ENCODE assay signal across 14 mouse cellular contexts in the genomic region with DNA sequence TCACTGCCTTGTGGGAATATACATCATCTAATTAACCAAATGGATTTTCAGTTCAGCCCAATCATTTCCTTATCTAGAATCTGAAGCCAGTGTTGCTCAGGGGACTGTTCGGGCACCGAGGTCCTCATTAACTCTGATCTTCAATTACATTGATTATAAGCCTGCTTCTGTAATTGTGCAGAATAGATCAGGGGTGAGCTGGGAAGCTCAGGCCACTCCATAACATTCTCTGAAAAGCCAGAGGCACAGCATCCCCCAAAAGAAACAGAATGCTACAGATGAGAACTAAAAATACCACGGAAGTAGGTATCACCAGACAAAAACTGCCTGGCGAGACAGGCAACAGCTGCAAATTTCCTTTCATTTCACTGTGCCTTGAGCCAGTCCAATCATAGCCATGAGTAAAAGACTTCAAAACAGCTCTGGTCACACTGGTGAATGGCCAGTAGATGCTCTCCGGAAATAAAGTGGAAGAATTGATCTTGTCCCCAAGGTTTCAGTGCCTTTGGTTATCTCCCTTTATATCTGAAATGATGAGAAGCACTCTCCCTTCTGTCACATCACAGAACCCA.
DNase-seq lines count a peak whose midpoint lies in the region; ATAC-seq and TF ChIP-seq lines count a peak whose summit lies in the region.
"Had no signal": no experiment of that assay in that cellular context is flagged by ENCODE, and none has a peak within 500 bp of the region (broad histone marks: within the 10 kb centered on the region; RNA-seq: fewer than 3 reads in every experiment).

No protein-coding gene starts in this region.

- no peak for TF ChIP-seq CTCF in midbrain, postnatal 0 days (IDR thresholded peaks at IDR 0.05)

- peak; percentile 68 for ATAC-seq in forebrain, embryonic 16.5 days
- no peak for ATAC-seq in midbrain, embryonic 14.5 days (ENCODE audit: low FRiP score, low TSS enrichment)
- ATAC-seq in midbrain, postnatal 0 days (ENCODE audit: low FRiP score), result no peak
- no peak for ATAC-seq in megakaryocyte-erythroid progenitor cell, adult 5-6 weeks (replicated peaks; ENCODE audit: low FRiP score, low TSS enrichment, poor library complexity, severe bottlenecking)
- ATAC-seq: intestine, embryonic 15.5 days had no signal

- no peaks in the 10 kb centered on the region for H3K36me3 ChIP-seq in forebrain, embryonic 16.5 days (ENCODE audit: control insufficient read depth, insufficient read depth)
- H3K36me3 ChIP-seq in forebrain, embryonic 10.5 days (replicated peaks), result no peaks in the 10 kb centered on the region
- H3K36me3 ChIP-seq in midbrain, embryonic 14.5 days (ENCODE audit: control insufficient read depth, insufficient read depth, low read length), result no peaks in the 10 kb centered on the region
- no peaks in the 10 kb centered on the region for H3K36me3 ChIP-seq in midbrain, postnatal 0 days (ENCODE audit: insufficient read depth, low read length)
- H3K36me3 ChIP-seq: heart, embryonic 12.5 days; intestine, embryonic 15.5 days; liver, embryonic 13.5 days had no signal

- 59% methylated on average over 5 of the region's 5 CpGs for WGBS in forebrain, embryonic 16.5 days
- WGBS in forebrain, embryonic 10.5 days, result 79% methylated on average over 5 of the region's 5 CpGs
- WGBS in midbrain, embryonic 14.5 days, result 69% methylated on average over 5 of the region's 5 CpGs
- 63% methylated on average over 5 of the region's 5 CpGs for WGBS in midbrain, postnatal 0 days

- no peak overlapping the region for H3K4me3 ChIP-seq in forebrain, embryonic 16.5 days (replicated peaks; ENCODE audit: low read length)
- H3K4me3 ChIP-seq in forebrain, embryonic 10.5 days, result no peak overlapping the region
- H3K4me3 ChIP-seq in midbrain, embryonic 14.5 days (replicated peaks; ENCODE audit: low read depth, low read length), result no peak overlapping the region
- H3K4me3 ChIP-seq in midbrain, postnatal 0 days (ENCODE audit: low read depth, low read length), result no peak overlapping the region
- H3K4me3 ChIP-seq: heart, embryonic 12.5 days; intestine, embryonic 15.5 days; liver, embryonic 13.5 days had no signal

- DNase-seq in forebrain, embryonic 10.5 days (ENCODE audit: extremely low spot score, low spot score), result no peak
- peak; percentile 25 for DNase-seq in midbrain, embryonic 14.5 days
- no peak for DNase-seq in midbrain, postnatal 0 days (ENCODE audit: low spot score)
- DNase-seq in lung, postnatal 14 days, result peak; percentile 2
- no peak for DNase-seq in heart, adult 11 months
- DNase-seq: adrenal gland, postnatal 14 days; cerebellum, adult 8-10 months; liver, embryonic 13.5 days; thymus, postnatal 36 days had no signal

- H3K9ac ChIP-seq in forebrain, embryonic 16.5 days (replicated peaks; ENCODE audit: low read depth, low read length), result no peak overlapping the region
- H3K9ac ChIP-seq in midbrain, embryonic 14.5 days (replicated peaks; ENCODE audit: low read length), result no peak overlapping the region
- no peak overlapping the region for H3K9ac ChIP-seq in midbrain, postnatal 0 days (replicated peaks; ENCODE audit: low read length, poor library complexity, severe bottlenecking)
- H3K9ac ChIP-seq: heart, embryonic 12.5 days; hindbrain, embryonic 14.5 days; intestine, embryonic 15.5 days; liver, embryonic 13.5 days had no signal

- H3K27ac ChIP-seq in forebrain, embryonic 16.5 days (ENCODE audit: low read length), result no peak overlapping the region
- no peak overlapping the region for H3K27ac ChIP-seq in forebrain, embryonic 10.5 days
- 0 out of 2 replicates have a peak overlapping the region, but pooled peaks have one; percentile 32 for H3K27ac ChIP-seq in midbrain, embryonic 14.5 days (replicated peaks; ENCODE audit: low read depth, low read length)
- H3K27ac ChIP-seq in midbrain, postnatal 0 days (ENCODE audit: low read depth, low read length), result no peak overlapping the region
- H3K27ac ChIP-seq: hindbrain, embryonic 14.5 days; intestine, embryonic 15.5 days; liver, embryonic 13.5 days had no signal

- H3K9me3 ChIP-seq in forebrain, embryonic 16.5 days (ENCODE audit: control insufficient read depth, low read length), result no peaks in the 10 kb centered on the region
- H3K9me3 ChIP-seq in forebrain, embryonic 10.5 days, result no peaks in the 10 kb centered on the region
- no peaks in the 10 kb centered on the region for H3K9me3 ChIP-seq in midbrain, embryonic 14.5 days (ENCODE audit: control insufficient read depth, low read length)
- no peaks in the 10 kb centered on the region for H3K9me3 ChIP-seq in midbrain, postnatal 0 days (ENCODE audit: low read length)
- H3K9me3 ChIP-seq: heart, embryonic 12.5 days; intestine, embryonic 15.5 days; liver, embryonic 13.5 days had no signal

- H3K4me2 ChIP-seq in forebrain, embryonic 16.5 days (ENCODE audit: low read length), result no peak overlapping the region
- no peak overlapping the region for H3K4me2 ChIP-seq in midbrain, embryonic 14.5 days (ENCODE audit: low read length)
- no peak overlapping the region for H3K4me2 ChIP-seq in midbrain, postnatal 0 days (ENCODE audit: low read depth, low read length, poor library complexity, severe bottlenecking)
- H3K4me2 ChIP-seq: heart, embryonic 12.5 days; hindbrain, embryonic 14.5 days; intestine, embryonic 15.5 days; liver, embryonic 13.5 days had no signal

- H3K4me1 ChIP-seq in forebrain, embryonic 16.5 days (replicated peaks; ENCODE audit: control insufficient read depth, insufficient read depth, low read length), result no peaks in the 10 kb centered on the region
- H3K4me1 ChIP-seq in forebrain, embryonic 10.5 days, result no peaks in the 10 kb centered on the region
- H3K4me1 ChIP-seq in midbrain, embryonic 14.5 days (ENCODE audit: control insufficient read depth, insufficient read depth, low read length), result no peaks in the 10 kb centered on the region
- H3K4me1 ChIP-seq in midbrain, postnatal 0 days (ENCODE audit: insufficient read depth, low read length), result no peaks in the 10 kb centered on the region
- H3K4me1 ChIP-seq: heart, embryonic 12.5 days; intestine, embryonic 15.5 days; liver, embryonic 13.5 days had no signal

- H3K27me3 ChIP-seq in forebrain, embryonic 16.5 days (replicated peaks; ENCODE audit: control insufficient read depth, insufficient read depth, low read length), result no peaks in the 10 kb centered on the region
- H3K27me3 ChIP-seq in forebrain, embryonic 10.5 days (ENCODE audit: poor library complexity, severe bottlenecking), result no peaks in the 10 kb centered on the region
- no peaks in the 10 kb centered on the region for H3K27me3 ChIP-seq in midbrain, embryonic 14.5 days (ENCODE audit: control insufficient read depth, insufficient read depth, low read length)
- no peaks in the 10 kb centered on the region for H3K27me3 ChIP-seq in midbrain, postnatal 0 days (ENCODE audit: insufficient read depth, low read length)
- H3K27me3 ChIP-seq: heart, embryonic 12.5 days; intestine, embryonic 15.5 days; liver, embryonic 13.5 days had no signal

Comparison
In these comparisons a context has a peak if more than half of its experiments do, and no peak if none do; other contexts are left out.
1. DNase-seq: peak in midbrain, embryonic 14.5 days (single experiment) and lung, postnatal 14 days (single experiment); none in forebrain, embryonic 10.5 days (single experiment), midbrain, postnatal 0 days (single experiment) and heart, adult 11 months (single experiment).